Mouse (Mus musculus) spleen, embryonic (tissue): ENCODE measurements around the gene Wnt2b.

Source experiments
- CTCF ChIA-PET: fragments of 350-600 bp; sonication (Branson Sonifier 250); formaldehyde crosslinking; loops from one replicate; lab custom pipeline; 2022; lab: Charles Lee

Gene Wnt2b

DNA sequence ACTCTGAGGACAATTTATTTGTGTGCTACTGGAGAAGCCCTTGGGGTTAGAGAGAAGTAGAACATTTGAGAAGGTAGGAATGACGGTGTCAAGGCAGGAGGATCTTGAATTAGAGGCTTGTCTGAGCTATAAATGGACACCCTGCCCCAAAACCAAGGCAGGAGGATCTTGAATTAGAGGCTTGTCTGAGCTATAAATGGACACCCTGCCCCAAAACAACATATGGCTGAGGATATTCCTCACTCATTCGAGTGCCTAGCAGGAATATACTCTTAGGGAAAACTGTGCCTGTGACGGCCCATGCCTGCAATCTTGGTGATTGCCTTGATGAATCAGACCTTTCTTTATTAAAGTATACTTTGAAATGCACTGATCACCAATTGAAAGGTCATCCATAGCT is 55.7 kb downstream of the Wnt2b start:
- CTCF ChIA-PET: no interaction called here

DNA sequence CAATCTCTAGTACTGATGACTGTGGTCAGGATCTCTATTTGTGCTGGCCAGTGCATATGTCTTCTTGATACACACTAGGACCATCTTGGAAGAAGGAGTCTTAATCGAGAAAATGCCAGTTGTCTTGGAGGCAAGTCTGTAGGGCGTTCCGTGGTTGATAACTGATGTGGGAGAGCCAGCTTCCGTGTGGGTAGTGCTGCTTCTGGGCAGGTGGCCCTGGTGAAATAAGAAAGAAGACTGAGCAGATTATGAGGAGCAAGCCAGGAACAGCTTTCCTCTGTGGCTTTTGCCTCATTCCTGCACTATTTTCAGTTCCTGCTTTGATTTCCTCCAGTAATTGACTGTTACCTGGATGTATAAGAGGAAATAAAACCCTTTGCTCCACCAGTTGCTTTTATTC is 56.3 kb downstream of the Wnt2b start:
- CTCF ChIA-PET: no interaction called here

DNA sequence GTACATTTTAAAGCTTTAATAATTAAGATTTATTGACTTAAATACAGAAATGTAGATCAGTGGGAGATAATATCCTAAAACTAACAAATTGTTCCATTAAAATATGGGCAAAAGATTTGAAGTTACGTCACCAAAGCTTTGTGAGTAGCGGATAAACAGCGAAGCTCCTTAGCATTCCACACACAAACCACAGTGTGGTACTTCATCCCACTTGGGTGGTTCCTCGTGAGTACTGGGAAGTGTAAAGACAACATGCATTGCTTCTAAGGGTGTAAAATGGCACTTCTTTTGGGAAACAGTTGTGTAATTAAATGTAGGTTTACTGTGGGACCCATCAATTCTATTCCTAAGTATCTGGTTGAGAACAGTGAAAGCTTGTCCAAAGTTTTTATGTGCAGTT is 60.6 kb downstream of the Wnt2b start:
- CTCF ChIA-PET: interaction anchor here (0.6 kb wide), 1 partner anchor 138 kb away, joined by 3 read pairs; no protein-coding TSS in a partner anchor

DNA sequence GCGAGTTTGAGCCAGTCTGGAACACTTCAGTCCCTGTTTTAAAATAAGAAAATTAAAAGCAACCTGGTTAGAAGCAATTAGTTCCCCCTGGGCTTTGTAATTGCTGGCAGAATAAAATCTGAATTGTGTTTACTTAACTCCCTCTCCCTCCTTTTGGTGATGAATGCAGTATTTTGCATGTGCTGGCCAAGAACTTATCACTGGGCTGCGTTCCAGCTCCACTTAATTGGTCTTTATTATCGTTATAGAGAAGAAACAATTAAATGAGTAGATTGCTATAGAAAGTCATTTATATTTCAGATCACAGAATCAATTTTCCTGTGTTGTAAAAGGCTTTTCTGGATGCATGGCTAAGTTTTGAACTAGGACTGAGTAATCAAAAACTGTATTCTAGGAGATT is 65.6 kb downstream of the Wnt2b start:
- CTCF ChIA-PET: no interaction called here
